Mouse (Mus musculus) heart, postnatal 14 days (tissue): ENCODE results near the gene Npas3. TPM values are rescaled to one million over a fixed set of nuclear protein-coding genes. Genes with fewer than 3 reads are reported as not detected.

ENCODE experiments used
- DNase-seq, 2 experiments: peaks; one replicate each; pipeline ENCODE4 v3.0.0; 2021 to 2022
- intact Hi-C: fragments of 180-260 bp; cut with DNase I; formaldehyde crosslinking; loops from one replicate; pipeline ENCODE4 v1.15.1; 2025
- total RNA-seq, 2 experiments: library from RNA; stranded (reverse); gene quantifications; 2 replicates each; pipeline ENCODE4 v1.2.3; 2021

Npas3 gene
- total RNA-seq, 2 experiments from 2014 or later: 0.90 to 1.1 TPM

- intact Hi-C loops: no loop called here
- no peak for DNase-seq
These were observed 423.4 kb downstream of the Npas3 start for GRCm38 (mm10) chr12:53671846-53672245.

- intact Hi-C loops: no loop called here
- no peak for DNase-seq
These were observed 428.7 kb downstream of the Npas3 start for GRCm38 (mm10) chr12:53677091-53677630.

GRCm38 (mm10) chr12:53678166-53678565 is 429.7 kb downstream of the Npas3 start:
- intact Hi-C loops: no loop called here
- DNase-seq: no peak

GRCm38 (mm10) chr12:53679161-53679560 is 430.7 kb downstream of the Npas3 start:
- no peak for DNase-seq
- intact Hi-C loops: no loop called here

GRCm38 (mm10) chr12:53680501-53680900 is 432.0 kb downstream of the Npas3 start:
- intact Hi-C loops: no loop called here
- no peak for DNase-seq

GRCm38 (mm10) chr12:53682036-53682435 is 433.6 kb downstream of the Npas3 start:
- intact Hi-C loops: no loop called here
- no peak for DNase-seq

GRCm38 (mm10) chr12:53692471-53692870 is 444.0 kb downstream of the Npas3 start:
- intact Hi-C loops: no loop called here
- no peak for DNase-seq

GRCm38 (mm10) chr12:53694346-53694745 is 445.9 kb downstream of the Npas3 start:
- no peak for DNase-seq
- intact Hi-C loops: no loop called here

- no peak for DNase-seq
- intact Hi-C loops: no loop called here
These were observed 446.8 kb downstream of the Npas3 start for GRCm38 (mm10) chr12:53695324-53695723.

GRCm38 (mm10) chr12:53697645-53698044 is 449.2 kb downstream of the Npas3 start:
- DNase-seq: no peak
- intact Hi-C loops: no loop called here

GRCm38 (mm10) chr12:53698483-53699227 is 450.2 kb downstream of the Npas3 start:
- intact Hi-C loops: no loop called here
- no peak for DNase-seq

GRCm38 (mm10) chr12:53719896-53720295 is 471.4 kb downstream of the Npas3 start:
- no peak for DNase-seq
- intact Hi-C loops: no loop called here

GRCm38 (mm10) chr12:53722156-53722555 is 473.7 kb downstream of the Npas3 start:
- intact Hi-C loops: no loop called here
- no peak for DNase-seq

- intact Hi-C loops: no loop called here
- DNase-seq: no peak
These were observed 474.5 kb downstream of the Npas3 start for GRCm38 (mm10) chr12:53722718-53723698.

- DNase-seq: no peak
These were observed 480.8 kb downstream of the Npas3 start for GRCm38 (mm10) chr12:53729275-53729674.

GRCm38 (mm10) chr12:53738549-53739292 is 490.2 kb downstream of the Npas3 start:
- DNase-seq: no peak
- intact Hi-C loops: no loop called here

More at GRCm38 (mm10) chr12:53729275-53729674, 480.8 kb downstream of the Npas3 start:
- intact Hi-C loops: no loop called here

- intact Hi-C loops: no loop called here
- no peak for DNase-seq
These were observed 498.2 kb downstream of the Npas3 start for GRCm38 (mm10) chr12:53746653-53747052.

- intact Hi-C loops: no loop called here
- DNase-seq: no peak
These were observed 500.9 kb downstream of the Npas3 start for GRCm38 (mm10) chr12:53749375-53749774.

GRCm38 (mm10) chr12:53752281-53753072 is 504.0 kb downstream of the Npas3 start:
- DNase-seq: no peak
- intact Hi-C loops: loop anchor here (10.0 kb wide), 1 partner anchor 312 kb away; no protein-coding TSS in a partner anchor
